Mouse (Mus musculus) embryonic facial prominence, embryonic 11.5 days (tissue): ENCODE results near the gene Ushbp1. TPM values are rescaled to one million over a fixed set of nuclear protein-coding genes. Genes with fewer than 3 reads are reported as not detected.

Experiments
- ATAC-seq: fragments of 200-750 bp; cut with Nextera tagmentation; replicated peaks from 2 replicates; pipeline ENCODE4 v1.8.0; 2017; ENCODE audit warnings: low read depth; ENCODE audit not compliant: insufficient number of reproducible peaks, low FRiP score, low TSS enrichment
- DNase-seq: peaks from one replicate; pipeline ENCODE4 v3.0.0-alpha.2; 2015; ENCODE audit warnings: low spot score
- H3K27ac ChIP-seq: fragments of 300-500 bp; sonication (generic); replicated peaks from 2 replicates; pipeline ENCODE4 v1.5.1; 2014; ENCODE audit warnings: mild to moderate bottlenecking, low read depth, low read length, control low read depth
- H3K27me3 ChIP-seq: fragments of 300-500 bp; sonication (generic); 2 replicates; pipeline ENCODE4 v1.6.1; 2014; ENCODE audit warnings: mild to moderate bottlenecking, low read length, moderate library complexity, mixed read lengths; ENCODE audit not compliant: control insufficient read depth, insufficient read depth
- H3K36me3 ChIP-seq: fragments of 300-500 bp; sonication (generic); replicated peaks from 2 replicates; pipeline ENCODE4 v1.6.1; 2014; ENCODE audit warnings: low read depth, mild to moderate bottlenecking, low read length, moderate library complexity, mixed read lengths; ENCODE audit not compliant: control insufficient read depth, insufficient read depth
- H3K4me1 ChIP-seq: fragments of 300-500 bp; sonication (generic); 2 replicates; pipeline ENCODE4 v1.6.1; 2014; ENCODE audit warnings: low read length, mixed read lengths; ENCODE audit not compliant: control insufficient read depth, insufficient read depth
- H3K4me2 ChIP-seq: fragments of 300-500 bp; sonication (generic); 2 replicates; pipeline ENCODE4 v1.6.1; 2014; ENCODE audit warnings: low read depth, mild to moderate bottlenecking, control low read depth, low read length, moderate library complexity
- H3K4me3 ChIP-seq: fragments of 300-500 bp; sonication (generic); 2 replicates; pipeline ENCODE4 v1.5.1; 2014; ENCODE audit warnings: low read depth, low read length, control low read depth
- H3K9ac ChIP-seq: fragments of 300-500 bp; sonication (generic); replicated peaks from 2 replicates; pipeline ENCODE4 v1.6.1; 2014; ENCODE audit warnings: mild to moderate bottlenecking, control low read depth, low read length
- H3K9me3 ChIP-seq: fragments of 300-500 bp; sonication (generic); replicated peaks from 2 replicates; pipeline ENCODE4 v1.6.1; 2016; ENCODE audit warnings: mild to moderate bottlenecking, low read length, inconsistent platforms, mixed read lengths; ENCODE audit not compliant: control insufficient read depth
- WGBS: fragments of 180-500 bp; shearing (Covaris S2); extraction: QIAGEN DNeasy Blood & Tissue Kit; methylation state at CpG from one replicate; pipeline ENCODE4 v1.1.7; 2014; 5-methylcytosine and 5-hydroxymethylcytosine counted together
- polyA plus RNA-seq: library from polyadenylated mRNA; unstranded; fragments of >200 nt; fragmentation: Nextera tagmentation; extraction: Ambion mirVana; gene quantifications from 2 replicates; pipeline ENCODE4 v1.2.1, GENCODE M21; 2014

Gene Ushbp1
- polyA plus RNA-seq, 1 experiment from 2014 or later = 2.9 TPM

DNA sequence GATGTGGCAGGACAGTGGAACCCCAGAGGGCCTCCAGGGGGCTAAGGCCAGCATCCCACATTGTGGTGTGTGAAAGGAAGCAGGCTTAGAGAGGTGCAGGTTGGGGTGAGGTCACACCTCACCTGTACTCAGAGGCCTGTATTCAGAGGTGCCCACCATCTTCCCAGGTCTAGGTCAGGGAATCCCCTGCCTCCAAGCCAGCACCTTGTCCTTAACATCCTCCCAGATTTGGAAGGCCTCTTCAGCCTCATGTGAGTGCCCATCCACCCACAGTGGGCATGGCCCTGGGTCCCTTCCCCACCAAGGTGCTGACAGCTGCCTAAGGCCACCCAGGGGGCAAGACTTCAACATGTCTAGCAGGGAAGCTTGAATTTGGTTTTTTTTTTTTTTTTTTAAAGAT, 5.9 kb upstream of the Ushbp1 start:
- Histone ChIP-seq H3K4me3 (no peak overlapping the region), H3K36me3 (no peaks in the 10 kb centered on the region; the same call in 1 of the 2 replicates), H3K27me3 (no peaks in the 10 kb centered on the region), H3K4me2 (no peak overlapping the region), H3K9me3 (no peaks in the 10 kb centered on the region), H3K27ac (no peak overlapping the region), H3K4me1 (0 out of 2 replicates have a peak, but pooled peaks cover 2% of the 10 kb centered on the region), H3K9ac (no peak overlapping the region)
- ATAC-seq (no peak), DNase-seq (no peak)

DNA sequence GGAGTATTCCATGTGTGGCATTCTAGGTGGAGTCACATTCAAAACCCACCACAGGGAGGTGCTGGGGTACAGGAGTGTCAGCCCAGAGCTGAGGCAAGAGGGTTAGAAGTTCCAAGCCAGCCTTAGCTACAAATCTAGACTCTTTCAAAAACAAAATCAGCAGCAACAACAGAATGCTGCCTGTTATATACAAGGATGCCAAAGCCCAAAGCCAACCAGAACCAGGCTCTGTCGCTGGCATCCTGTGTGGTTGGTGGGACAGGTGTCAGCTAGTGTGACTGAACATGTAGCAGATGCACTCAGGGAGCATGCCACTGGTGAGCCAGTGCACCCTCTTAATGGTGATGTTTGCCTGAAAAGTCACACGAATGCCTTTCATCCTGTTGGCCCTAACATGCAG, 5.2 kb upstream of the Ushbp1 start:
- H3K27ac ChIP-seq = no peak overlapping the region
- no peak overlapping the region for H3K4me2 ChIP-seq
- H3K4me1 ChIP-seq = 0 out of 2 replicates have a peak, but pooled peaks cover 2% of the 10 kb centered on the region
- DNase-seq = no peak
- no peak for ATAC-seq
- H3K9me3 ChIP-seq = no peaks in the 10 kb centered on the region
- no peak overlapping the region for H3K4me3 ChIP-seq
- H3K27me3 ChIP-seq = no peaks in the 10 kb centered on the region
- 88% methylated on average over 2 of the region's 2 CpGs for WGBS
- H3K9ac ChIP-seq = no peak overlapping the region
- no peaks in the 10 kb centered on the region; the same call in 1 of the 2 replicates for H3K36me3 ChIP-seq

DNA sequence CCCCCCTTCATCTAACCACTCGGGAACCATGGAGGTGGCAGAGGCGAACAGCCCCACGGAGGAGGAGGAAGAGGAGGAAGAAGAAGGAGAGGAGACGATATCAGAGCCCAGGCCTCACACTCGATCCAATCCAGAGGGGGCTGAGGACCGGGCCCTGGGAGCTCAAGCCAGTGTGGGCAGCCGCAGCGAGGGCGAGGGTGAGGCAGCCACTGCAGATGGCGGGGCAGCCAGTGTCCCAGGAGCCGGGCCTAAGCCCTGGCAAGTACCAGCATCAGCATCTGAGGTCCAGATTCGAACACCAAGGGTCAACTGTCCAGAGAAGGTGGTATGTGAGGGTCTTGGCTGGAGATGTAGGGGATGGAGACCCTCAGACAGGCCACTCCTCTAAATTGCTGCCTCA, 2.1 kb upstream of the Ushbp1 start:
- H3K36me3 ChIP-seq = no peaks in the 10 kb centered on the region; the same call in 1 of the 2 replicates
- ATAC-seq = no peak
- H3K4me2 ChIP-seq = peak overlapping the region; percentile 71
- peak overlapping the region; percentile 70; the same call in 1 of the 2 replicates for H3K9ac ChIP-seq
- 82% methylated on average over 12 of the region's 12 CpGs for WGBS
- no peaks in the 10 kb centered on the region for H3K27me3 ChIP-seq
- H3K9me3 ChIP-seq = no peaks in the 10 kb centered on the region
- no peak for DNase-seq
- H3K27ac ChIP-seq = no peak overlapping the region
- peak overlapping the region; percentile 87 for H3K4me3 ChIP-seq
- no peaks in the 10 kb centered on the region for H3K4me1 ChIP-seq

- H3K36me3 ChIP-seq = no peaks in the 10 kb centered on the region; the same call in 1 of the 2 replicates
- no peaks in the 10 kb centered on the region for H3K4me1 ChIP-seq
- peak within 1 kb of the TSS; percentile 70 for H3K9ac ChIP-seq
- H3K4me3 ChIP-seq = peak within 1 kb of the TSS; percentile 87
- no peaks in the 10 kb centered on the region for H3K9me3 ChIP-seq
- peak within 1 kb of the TSS; percentile 71 for H3K4me2 ChIP-seq
- 0 out of 2 replicates have a peak within 1 kb of the TSS, but pooled peaks have one; percentile 2 for H3K27ac ChIP-seq
- DNase-seq (peak; percentile 97), ATAC-seq (peak; percentile 92)
- WGBS = under 1% methylated on average over 34 of the region's 34 CpGs
- no peaks in the 10 kb centered on the region for H3K27me3 ChIP-seq
Measured at GRCm38 (mm10) chr8:71396639-71397305, 1.2 kb upstream of the Ushbp1 start, which contains the start of gene Babam1. Gene Babam1 (plus strand): TSS chr8:71396861.

GRCm38 (mm10) chr8:71395071-71395470, 531 bp downstream of the Ushbp1 start:
- H3K9me3 ChIP-seq = no peaks in the 10 kb centered on the region
- no peaks in the 10 kb centered on the region; the same call in 1 of the 2 replicates for H3K36me3 ChIP-seq
- no peaks in the 10 kb centered on the region for H3K27me3 ChIP-seq
- H3K4me1 ChIP-seq = no peaks in the 10 kb centered on the region
- WGBS = 91% methylated on average over 10 of the region's 10 CpGs
- no peak overlapping the region for H3K27ac ChIP-seq
- ATAC-seq (no peak), DNase-seq (no peak)
- H3K4me3 ChIP-seq = no peak overlapping the region
- no peak overlapping the region for H3K9ac ChIP-seq
- no peak overlapping the region for H3K4me2 ChIP-seq

- Histone ChIP-seq H3K27me3 (no peaks in the 10 kb centered on the region), H3K27ac (no peak overlapping the region), H3K4me2 (no peak overlapping the region), H3K9me3 (no peaks in the 10 kb centered on the region), H3K9ac (no peak overlapping the region), H3K4me3 (no peak overlapping the region), H3K4me1 (no peaks in the 10 kb centered on the region), H3K36me3 (no peaks in the 10 kb centered on the region; the same call in 1 of the 2 replicates)
- ATAC-seq = no peak
- DNase-seq = no peak
- WGBS = 80% methylated on average over 7 of the region's 7 CpGs
Measured at GRCm38 (mm10) chr8:71394481-71394880, 1.1 kb downstream of the Ushbp1 start.

DNA sequence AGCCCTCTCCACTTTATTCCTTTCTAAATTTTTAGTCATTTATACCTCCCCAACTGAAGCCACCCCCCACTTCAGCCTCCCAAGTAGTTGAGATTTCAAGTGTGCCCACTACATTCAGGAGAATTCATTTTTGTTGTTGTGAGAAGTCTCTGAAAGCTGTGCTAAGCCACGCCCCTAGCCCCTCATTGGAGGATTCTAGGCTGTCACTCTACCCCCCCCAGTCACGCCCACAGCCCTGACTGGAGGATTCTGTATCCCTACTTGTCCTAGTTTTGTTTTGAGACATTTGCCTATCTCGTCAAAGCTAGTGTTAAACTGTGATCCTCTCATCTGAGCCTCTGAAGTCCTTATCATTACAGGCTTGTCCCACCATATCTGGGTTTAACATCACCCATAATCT, 2.7 kb downstream of the Ushbp1 start:
- Histone ChIP-seq H3K4me2 (no peak overlapping the region), H3K36me3 (no peaks in the 10 kb centered on the region), H3K27me3 (no peaks in the 10 kb centered on the region), H3K4me3 (no peak overlapping the region), H3K27ac (no peak overlapping the region), H3K9ac (no peak overlapping the region), H3K4me1 (no peaks in the 10 kb centered on the region), H3K9me3 (no peaks in the 10 kb centered on the region)
- 7% methylated on average over 3 of the region's 3 CpGs for WGBS
- no peak for ATAC-seq
- DNase-seq = peak; percentile 71

GRCm38 (mm10) chr8:71392391-71392790, 3.2 kb downstream of the Ushbp1 start:
- Histone ChIP-seq H3K4me2 (no peak overlapping the region), H3K36me3 (no peaks in the 10 kb centered on the region), H3K27me3 (no peaks in the 10 kb centered on the region), H3K9ac (no peak overlapping the region), H3K4me1 (no peaks in the 10 kb centered on the region), H3K27ac (no peak overlapping the region), H3K9me3 (no peaks in the 10 kb centered on the region), H3K4me3 (no peak overlapping the region)
- ATAC-seq (no peak), DNase-seq (no peak)
- WGBS = 72% methylated on average over 5 of the region's 5 CpGs
